Mouse (Mus musculus): Measurements from ENCODE around the gene Btg4. TPM values are rescaled to one million over a fixed set of nuclear protein-coding genes. Genes with fewer than 3 reads are reported as not detected.

Gene Btg4
- polyA plus RNA-seq, 1 experiment from 2014 or later, result not detected

DNA sequence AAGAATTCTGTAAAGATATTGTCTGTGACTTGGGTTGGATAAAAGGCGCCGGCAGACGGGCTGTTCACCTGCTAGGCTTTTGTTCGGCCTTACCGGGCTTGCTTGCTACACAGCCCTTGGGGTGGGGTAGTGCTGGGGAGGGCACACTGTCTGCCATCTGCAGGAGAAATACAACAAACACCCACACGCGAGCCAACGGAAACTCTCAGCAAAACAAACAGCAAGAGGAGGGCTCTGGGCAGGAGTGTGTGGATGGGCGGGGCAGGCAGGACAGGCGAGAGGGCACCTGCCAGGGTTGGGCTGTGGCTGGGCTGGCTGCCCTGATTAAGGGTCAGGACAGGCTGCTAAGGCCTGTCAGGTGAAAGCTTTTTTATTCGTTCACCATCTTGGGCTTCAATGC, 107.3 kb downstream of the Btg4 start:
- 44% methylated on average over 11 of the region's 11 CpGs for WGBS (ENCODE audit: insufficient replicate concordance)
- H3K9ac ChIP-seq (ENCODE audit: low read depth, low read length), result no peak overlapping the region
- H3K4me3 ChIP-seq (ENCODE audit: low read depth, low read length), result no peak overlapping the region
- H3K27me3 ChIP-seq (ENCODE audit: control insufficient read depth, insufficient read depth, low read depth, low read length), result no peaks in the 10 kb centered on the region
- no peaks in the 10 kb centered on the region for H3K9me3 ChIP-seq (replicated peaks; ENCODE audit: control insufficient read depth, low read length)
- H3K36me3 ChIP-seq (ENCODE audit: control insufficient read depth, insufficient read depth), result no peaks in the 10 kb centered on the region
- H3K4me2 ChIP-seq (ENCODE audit: low read depth, low read length), result no peak overlapping the region
- no peak for ATAC-seq (ENCODE audit: low read depth)
- no peaks in the 10 kb centered on the region for H3K4me1 ChIP-seq (ENCODE audit: control insufficient read depth, low read depth, low read length)
- no peak overlapping the region for H3K27ac ChIP-seq (ENCODE audit: low read length)

DNA sequence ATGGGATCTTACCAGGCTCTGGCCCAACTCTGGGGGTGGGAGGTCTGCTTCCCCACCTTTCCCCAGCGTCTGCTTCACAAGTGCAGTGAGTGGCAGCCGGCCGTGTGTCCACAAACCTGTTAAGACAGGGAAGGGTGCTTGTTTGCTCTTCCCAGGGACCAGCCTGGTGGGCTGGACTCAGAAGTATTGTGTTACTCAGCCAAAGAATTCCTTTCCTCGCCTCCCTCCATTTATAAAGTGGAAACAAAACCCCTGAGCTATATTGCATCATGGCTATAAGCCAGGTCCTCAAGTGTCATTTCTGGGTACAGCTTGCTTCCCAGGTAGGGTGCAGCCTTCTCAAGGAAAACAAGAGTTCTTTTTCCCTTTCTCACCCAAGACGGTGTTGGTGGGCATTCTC, 108.0 kb downstream of the Btg4 start:
- Histone ChIP-seq H3K27ac (ENCODE audit: low read length) (no peak overlapping the region), H3K9ac (ENCODE audit: low read depth, low read length) (no peak overlapping the region), H3K4me3 (ENCODE audit: low read depth, low read length) (no peak overlapping the region), H3K4me1 (ENCODE audit: control insufficient read depth, low read depth, low read length) (no peaks in the 10 kb centered on the region), H3K4me2 (ENCODE audit: low read depth, low read length) (no peak overlapping the region), H3K27me3 (ENCODE audit: control insufficient read depth, insufficient read depth, low read depth, low read length) (no peaks in the 10 kb centered on the region), H3K9me3 (replicated peaks; ENCODE audit: control insufficient read depth, low read length) (no peaks in the 10 kb centered on the region), H3K36me3 (ENCODE audit: control insufficient read depth, insufficient read depth) (no peaks in the 10 kb centered on the region)
- WGBS (ENCODE audit: insufficient replicate concordance), result 55% methylated on average over 5 of the region's 5 CpGs
- no peak for ATAC-seq (ENCODE audit: low read depth)

- Histone ChIP-seq H3K36me3 (ENCODE audit: control insufficient read depth, insufficient read depth) (no peaks in the 10 kb centered on the region), H3K4me1 (ENCODE audit: control insufficient read depth, low read depth, low read length) (no peaks in the 10 kb centered on the region), H3K4me3 (ENCODE audit: low read depth, low read length) (no peak overlapping the region), H3K4me2 (ENCODE audit: low read depth, low read length) (no peak overlapping the region), H3K27ac (ENCODE audit: low read length) (no peak overlapping the region), H3K9ac (ENCODE audit: low read depth, low read length) (no peak overlapping the region), H3K27me3 (ENCODE audit: control insufficient read depth, insufficient read depth, low read depth, low read length) (no peaks in the 10 kb centered on the region), H3K9me3 (replicated peaks; ENCODE audit: control insufficient read depth, low read length) (no peaks in the 10 kb centered on the region)
- no peak for ATAC-seq (ENCODE audit: low read depth)
- 48% methylated on average over 7 of the region's 7 CpGs for WGBS (ENCODE audit: insufficient replicate concordance)
These were observed 108.4 kb downstream of the Btg4 start for GRCm38 (mm10) chr9:51169133-51169532.

MicroRNA genes within 50 kb of the gene (microRNA counts, 519-probe panel; counts per million panel counts)
- microRNA mmu-miR-34b-3p (2,396 counts per million, percentile 58 among the panel's probes with 10 or more counts), microRNA mmu-miR-34b-5p (2,430 counts per million, percentile 62 among the panel's probes with 10 or more counts), microRNA mmu-miR-34c (3,145 counts per million, percentile 86 among the panel's probes with 10 or more counts)

Small RNA genes within 50 kb of the gene (microRNA-seq; reads per million reads assigned to microRNA genes)
- gene Mir34b, result 6.2 reads per million, percentile 20 among the genes with 10 or more reads in this experiment
- gene Mir34c, result 91.1 reads per million, percentile 52 among the genes with 10 or more reads in this experiment

Other genes with a start within 250 kb of the Btg4 start
- gene Ppp2r1b, start 215.6 kb upstream of the Btg4 start, polyA plus RNA-seq (2015; fragmentation: Nextera tagmentation; extraction: Ambion mirVana), result 59.4 and 63.0 TPM in 2 replicates
- gene Sik2, start 51.8 kb upstream of the Btg4 start, polyA plus RNA-seq (2015; fragmentation: Nextera tagmentation; extraction: Ambion mirVana), result 8.3 and 10.8 TPM in 2 replicates
- 1.3 and 1.4 TPM in 2 replicates for gene Layn, start 16.2 kb downstream of the Btg4 start, polyA plus RNA-seq (2015; fragmentation: Nextera tagmentation; extraction: Ambion mirVana)
- gene 4833427G06Rik, start 41.2 kb downstream of the Btg4 start, polyA plus RNA-seq (2015; fragmentation: Nextera tagmentation; extraction: Ambion mirVana), result not detected in 2 replicates
- gene Gm32742, start 104.6 kb downstream of the Btg4 start, polyA plus RNA-seq (2015; fragmentation: Nextera tagmentation; extraction: Ambion mirVana), result 0.01 TPM in 1 of 2 replicates, not detected in the other
- gene Pou2af1, start 152.8 kb downstream of the Btg4 start, polyA plus RNA-seq (2015; fragmentation: Nextera tagmentation; extraction: Ambion mirVana), result 2.5 and 2.7 TPM in 2 replicates
- 0.07 and 0.24 TPM in 2 replicates for gene Colca2, start 217.7 kb downstream of the Btg4 start, polyA plus RNA-seq (2015; fragmentation: Nextera tagmentation; extraction: Ambion mirVana)

All from liver, embryonic 16.5 days (tissue).